Mouse (Mus musculus): ENCODE data around the gene Cat.

The Cat gene

GRCm38 (mm10) chr2:103439710-103440109, 45.2 kb downstream of the Cat start:
- peak; percentile 85 for DNase-seq (ENCODE audit: extremely low spot score, low spot score)

- DNase-seq (ENCODE audit: extremely low spot score, low spot score) = no peak
These were observed 45.8 kb downstream of the Cat start for GRCm38 (mm10) chr2:103439071-103439622.

GRCm38 (mm10) chr2:103436534-103436933, 48.4 kb downstream of the Cat start:
- no peak for DNase-seq (ENCODE audit: extremely low spot score, low spot score)

GRCm38 (mm10) chr2:103435110-103435509, 49.9 kb downstream of the Cat start:
- no peak for DNase-seq (ENCODE audit: extremely low spot score, low spot score)

GRCm38 (mm10) chr2:103432695-103433275, 52.2 kb downstream of the Cat start:
- DNase-seq (ENCODE audit: extremely low spot score, low spot score) = no peak

GRCm38 (mm10) chr2:103430712-103431111, 54.2 kb downstream of the Cat start:
- no peak for DNase-seq (ENCODE audit: extremely low spot score, low spot score)

- no peak for DNase-seq (ENCODE audit: extremely low spot score, low spot score)
These were observed 56.6 kb downstream of the Cat start for GRCm38 (mm10) chr2:103428356-103428755.

GRCm38 (mm10) chr2:103425456-103426063, 59.4 kb downstream of the Cat start:
- DNase-seq (ENCODE audit: extremely low spot score, low spot score) = no peak

GRCm38 (mm10) chr2:103424349-103425026, 60.5 kb downstream of the Cat start:
- DNase-seq (ENCODE audit: extremely low spot score, low spot score) = peak; percentile 64

GRCm38 (mm10) chr2:103423884-103424283, 61.1 kb downstream of the Cat start:
- DNase-seq (ENCODE audit: extremely low spot score, low spot score) = no peak

- DNase-seq (ENCODE audit: extremely low spot score, low spot score) = no peak
These were observed 64.1 kb downstream of the Cat start for GRCm38 (mm10) chr2:103420650-103421507.

- DNase-seq (ENCODE audit: extremely low spot score, low spot score) = no peak
These were observed 69.2 kb downstream of the Cat start for GRCm38 (mm10) chr2:103415774-103416173.

- no peak for DNase-seq (ENCODE audit: extremely low spot score, low spot score)
These were observed 71.6 kb downstream of the Cat start for GRCm38 (mm10) chr2:103413381-103413780.

- DNase-seq (ENCODE audit: extremely low spot score, low spot score) = no peak
These were observed 73.1 kb downstream of the Cat start for GRCm38 (mm10) chr2:103411816-103412215.

- no peak for DNase-seq (ENCODE audit: extremely low spot score, low spot score)
These were observed 73.6 kb downstream of the Cat start, which contains the start of gene Elf5 for GRCm38 (mm10) chr2:103411348-103411747. Elf5 (plus strand) TSS chr2:103411688.

- DNase-seq (ENCODE audit: extremely low spot score, low spot score) = no peak
These were observed 78.7 kb downstream of the Cat start for GRCm38 (mm10) chr2:103406239-103406638.

All from neural tube, embryonic 10.5 days (tissue).